Mouse (Mus musculus): ENCODE results near the gene Eci1. TPM values are rescaled to one million over a fixed set of nuclear protein-coding genes. Genes with fewer than 3 reads are reported as not detected.
"Not testable (repeated sequence)": the region's sequence is repeated elsewhere in the genome, so short reads cannot be mapped to it uniquely, and the experiment has no call there.

Gene Eci1
- polyA plus RNA-seq, 1 experiment from 2014 or later = 157 TPM

DNA sequence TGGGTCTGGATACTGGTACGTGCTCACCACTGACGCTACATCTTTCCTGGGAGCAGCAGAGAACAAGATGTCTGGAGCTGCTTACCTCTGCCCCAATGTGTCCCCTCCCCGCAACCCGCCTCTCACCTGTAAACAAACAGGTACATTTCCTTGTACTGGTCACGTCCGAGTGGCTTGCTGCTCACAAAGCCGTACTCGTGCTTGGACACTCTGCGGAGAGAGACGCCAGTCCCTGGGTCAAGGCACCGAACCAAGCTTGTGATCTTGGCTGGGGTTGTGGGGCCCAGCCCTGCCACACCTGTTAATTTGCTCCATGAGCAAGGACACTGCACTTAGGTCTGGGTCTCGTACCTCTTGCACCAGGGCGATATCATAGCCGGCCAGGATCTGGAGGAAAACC, 15.7 kb downstream of the Eci1 start:
- WGBS = 90% methylated on average over 14 of the region's 14 CpGs
- Histone ChIP-seq H3K4me2 (no peak overlapping the region), H3K4me3 (replicated peaks) (no peak overlapping the region), H3K27ac (no peak overlapping the region; the same call in 1 of the 2 replicates), H3K27me3 (replicated peaks) (no peaks in the 10 kb centered on the region), H3K4me1 (no peaks in the 10 kb centered on the region), H3K9ac (no peak overlapping the region), H3K36me3 (peaks cover 65% of the 10 kb centered on the region), H3K9me3 (no peaks in the 10 kb centered on the region)
- no peak for ATAC-seq (ENCODE audit: insufficient read depth, low FRiP score, low read depth)

DNA sequence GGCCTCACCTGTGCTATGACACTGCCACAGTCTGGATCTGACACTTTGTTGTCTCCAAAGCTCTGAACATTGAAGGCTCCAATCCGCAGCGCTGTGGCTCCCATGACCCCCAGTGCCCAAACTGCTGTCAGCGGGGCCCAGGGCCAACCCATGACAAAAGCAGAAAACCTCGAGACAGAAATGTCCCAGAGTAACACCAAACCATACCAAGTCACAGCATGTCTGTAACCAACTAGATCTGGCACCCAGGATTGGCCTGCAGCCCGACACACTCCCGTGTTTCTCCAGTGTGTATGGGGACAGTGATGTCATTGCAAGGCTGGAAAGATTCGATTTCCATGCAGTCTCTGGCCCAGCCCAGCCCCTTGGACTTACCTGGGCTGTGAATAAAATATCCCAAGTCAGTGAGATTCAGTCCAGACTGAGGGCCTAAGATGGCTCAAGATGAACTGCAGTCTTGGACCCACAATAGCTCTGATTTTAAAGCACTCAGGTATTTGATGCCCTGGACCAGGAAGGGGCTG, 16.3 kb downstream of the Eci1 start, which contains the start of gene Dnase1l2:
TSS of gene Dnase1l2 (minus strand) at position 474 of the 524 bp plus-strand sequence.
- H3K4me1 ChIP-seq = no peaks in the 10 kb centered on the region
- H3K36me3 ChIP-seq = peaks cover 60% of the 10 kb centered on the region
- H3K4me3 ChIP-seq (replicated peaks) = no peak within 1 kb of the TSS
- no peak for ATAC-seq (ENCODE audit: insufficient read depth, low FRiP score, low read depth)
- WGBS = 75% methylated on average over 7 of the region's 7 CpGs
- H3K4me2 ChIP-seq = no peak within 1 kb of the TSS
- H3K27me3 ChIP-seq (replicated peaks) = no peaks in the 10 kb centered on the region
- H3K9ac ChIP-seq = no peak within 1 kb of the TSS
- H3K27ac ChIP-seq = no peak within 1 kb of the TSS; the same call in 1 of the 2 replicates
- no peaks in the 10 kb centered on the region for H3K9me3 ChIP-seq

DNA sequence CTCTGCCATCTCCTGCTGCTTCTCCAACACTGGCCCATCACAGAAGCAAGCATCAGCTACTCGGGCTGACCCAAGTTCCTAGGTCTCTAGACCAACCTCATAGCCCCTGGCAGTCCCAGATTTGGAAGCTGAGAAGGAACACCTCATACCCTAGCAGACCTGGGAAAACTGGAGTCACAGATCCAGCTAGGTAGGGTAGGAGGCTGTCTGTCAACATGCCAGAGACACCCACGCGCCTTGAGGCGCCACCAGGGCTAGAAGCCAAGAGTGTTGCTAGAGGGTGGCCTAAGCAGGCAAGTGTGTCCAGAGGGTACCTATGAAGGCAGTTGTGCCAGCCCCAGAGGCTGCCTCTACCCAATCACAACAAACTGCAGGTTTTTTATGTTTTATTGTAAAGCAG, 17.0 kb downstream of the Eci1 start:
- Histone ChIP-seq H3K27ac (no peak overlapping the region), H3K4me2 (no peak overlapping the region), H3K27me3 (replicated peaks) (no peaks in the 10 kb centered on the region), H3K4me3 (replicated peaks) (no peak overlapping the region), H3K36me3 (peaks cover 62% of the 10 kb centered on the region), H3K4me1 (no peaks in the 10 kb centered on the region), H3K9ac (no peak overlapping the region), H3K9me3 (no peaks in the 10 kb centered on the region)
- 88% methylated on average over 4 of the region's 4 CpGs for WGBS
- no peak for ATAC-seq (ENCODE audit: insufficient read depth, low FRiP score, low read depth)

DNA sequence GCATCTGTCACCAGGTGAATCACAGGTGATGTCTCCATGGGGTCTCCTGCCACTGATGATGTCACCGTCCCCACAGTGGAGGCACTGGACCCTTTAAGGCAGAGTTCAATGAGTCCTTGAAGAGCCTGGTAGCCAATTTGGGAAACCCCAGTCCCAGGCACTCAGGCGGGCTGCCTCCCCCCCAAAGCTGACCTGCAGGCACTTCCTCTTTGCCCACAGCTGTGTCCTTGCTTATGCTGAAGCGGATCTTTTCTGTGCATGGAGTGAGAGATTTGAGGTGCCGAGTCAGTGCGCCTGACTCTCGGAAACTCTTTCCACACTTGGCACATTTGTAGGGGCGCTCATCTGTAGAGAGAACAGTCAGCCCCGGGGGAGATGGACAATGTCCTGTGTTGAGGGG, 20.1 kb downstream of the Eci1 start:
- WGBS = 93% methylated on average over 8 of the region's 8 CpGs

DNA sequence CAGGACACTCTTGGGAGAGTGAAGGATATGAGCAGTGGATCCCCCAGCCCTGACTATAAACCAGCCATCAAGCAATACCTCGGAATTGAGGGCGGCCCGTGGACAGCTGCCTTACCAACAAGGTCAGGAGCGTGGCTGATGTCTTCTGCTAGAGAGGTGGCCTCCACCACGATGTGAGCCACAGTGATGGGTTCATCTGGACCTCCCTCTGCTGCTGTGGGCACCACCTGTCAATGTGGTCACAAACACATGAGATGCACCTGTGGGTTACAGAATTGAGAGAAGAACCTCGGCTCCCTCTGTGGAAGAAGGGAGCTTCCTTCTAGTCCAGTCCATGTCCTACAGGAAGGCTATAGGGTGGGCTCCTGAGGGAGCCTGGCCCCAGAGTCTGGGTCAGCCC, 23.1 kb downstream of the Eci1 start:
- Histone ChIP-seq H3K9ac (no peak overlapping the region), H3K4me2 (no peak overlapping the region), H3K9me3 (no peaks in the 10 kb centered on the region), H3K27me3 (replicated peaks) (no peaks in the 10 kb centered on the region), H3K27ac (no peak overlapping the region), H3K36me3 (peaks cover 50% of the 10 kb centered on the region), H3K4me1 (peaks cover 10% of the 10 kb centered on the region; the same call in 1 of the 2 replicates), H3K4me3 (replicated peaks) (no peak overlapping the region)
- ATAC-seq (ENCODE audit: insufficient read depth, low FRiP score, low read depth) = no peak
- 85% methylated on average over 6 of the region's 6 CpGs for WGBS

More for the DNA sequence above, 20.1 kb downstream of the Eci1 start:
- no peaks in the 10 kb centered on the region for H3K4me1 ChIP-seq
- no peaks in the 10 kb centered on the region for H3K27me3 ChIP-seq (replicated peaks)
- H3K4me3 ChIP-seq (replicated peaks) = no peak overlapping the region
- peaks cover 67% of the 10 kb centered on the region for H3K36me3 ChIP-seq
- H3K9me3 ChIP-seq = no peaks in the 10 kb centered on the region
- H3K27ac ChIP-seq = no peak overlapping the region
- no peak for ATAC-seq (ENCODE audit: insufficient read depth, low FRiP score, low read depth)
- H3K4me2 ChIP-seq = no peak overlapping the region
- no peak overlapping the region for H3K9ac ChIP-seq

GRCm38 (mm10) chr17:24451220-24451619, 24.8 kb downstream of the Eci1 start:
- WGBS = 92% methylated on average over 6 of the region's 6 CpGs
- H3K27me3 ChIP-seq (replicated peaks) = no peaks in the 10 kb centered on the region
- no peak overlapping the region for H3K4me3 ChIP-seq (replicated peaks)
- no peak overlapping the region for H3K4me2 ChIP-seq
- H3K27ac ChIP-seq = no peak overlapping the region
- H3K4me1 ChIP-seq = peaks cover 15% of the 10 kb centered on the region
- no peak for ATAC-seq (ENCODE audit: insufficient read depth, low FRiP score, low read depth)
- H3K9me3 ChIP-seq = no peaks in the 10 kb centered on the region
- H3K36me3 ChIP-seq = peaks cover 38% of the 10 kb centered on the region
- H3K9ac ChIP-seq = no peak overlapping the region

DNA sequence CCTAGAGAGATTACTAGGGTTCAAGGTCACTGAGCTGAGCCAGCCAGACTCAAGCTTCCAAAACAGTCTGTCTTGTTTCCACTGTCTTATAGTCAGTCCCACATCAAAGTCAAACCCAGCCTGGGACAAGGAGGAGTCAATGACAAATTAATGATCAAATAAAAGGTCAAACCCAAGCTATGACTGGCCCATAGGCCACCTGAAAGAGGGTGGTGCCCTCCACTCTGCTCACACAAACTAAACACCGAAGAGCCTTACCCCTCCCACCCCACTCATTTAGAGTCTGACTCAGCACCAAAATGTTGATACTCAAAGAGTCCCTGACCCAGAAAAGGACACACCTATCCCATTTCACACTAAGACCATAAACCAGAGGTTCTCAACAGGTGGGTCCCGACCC, 26.9 kb downstream of the Eci1 start:
- H3K4me1 ChIP-seq = peaks cover 15% of the 10 kb centered on the region
- peaks cover 25% of the 10 kb centered on the region for H3K36me3 ChIP-seq
- H3K4me2 ChIP-seq = peak overlapping the region; percentile 69; the same call in 1 of the 2 replicates
- no peak overlapping the region for H3K4me3 ChIP-seq (replicated peaks)
- H3K27me3 ChIP-seq (replicated peaks) = no peaks in the 10 kb centered on the region
- ATAC-seq (ENCODE audit: insufficient read depth, low FRiP score, low read depth) = no peak
- H3K9ac ChIP-seq = no peak overlapping the region
- 66% methylated on average over 2 of the region's 2 CpGs for WGBS
- no peak overlapping the region for H3K27ac ChIP-seq
- no peaks in the 10 kb centered on the region for H3K9me3 ChIP-seq

DNA sequence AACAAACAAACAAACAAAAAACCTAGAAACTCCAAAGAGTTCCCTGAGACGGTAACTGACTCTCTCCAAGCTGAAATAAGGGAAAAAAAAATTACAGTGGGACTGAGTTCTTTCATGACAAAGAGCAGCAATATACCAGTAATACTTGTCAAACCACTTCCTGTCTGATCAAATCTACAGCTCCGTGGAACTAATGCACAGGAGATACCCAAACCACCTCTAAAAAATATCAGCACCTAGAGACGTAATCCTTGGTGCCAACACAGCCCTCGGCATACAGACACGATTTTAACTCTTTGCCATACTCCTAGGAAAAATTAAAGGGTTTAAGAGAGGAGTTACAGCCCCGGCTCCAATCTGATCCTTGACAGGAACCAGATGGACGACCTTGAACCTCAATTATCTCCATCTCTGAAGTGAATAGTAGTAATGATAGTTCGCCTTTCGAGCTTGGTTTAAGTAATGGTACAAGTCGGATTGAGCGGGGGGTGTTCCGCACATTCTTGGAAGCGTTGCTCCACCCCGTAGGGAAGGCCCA, 27.8 kb downstream of the Eci1 start:
- Histone ChIP-seq H3K9ac (peak overlapping the region; percentile 97; the same call in 1 of the 2 replicates), H3K36me3 (peaks cover 17% of the 10 kb centered on the region), H3K27me3 (replicated peaks) (no peaks in the 10 kb centered on the region), H3K4me3 (replicated peaks) (peak overlapping the region; percentile 93), H3K9me3 (no peaks in the 10 kb centered on the region), H3K4me2 (peak overlapping the region; percentile 69), H3K4me1 (peaks cover 15% of the 10 kb centered on the region), H3K27ac (peak overlapping the region; percentile 99)
- ATAC-seq (ENCODE audit: insufficient read depth, low FRiP score, low read depth) = no peak
- WGBS = 1% methylated on average over 14 of the region's 14 CpGs

- Histone ChIP-seq H3K4me2 (peak overlapping the region; percentile 69), H3K4me1 (peaks cover 15% of the 10 kb centered on the region), H3K36me3 (peaks cover 10% of the 10 kb centered on the region), H3K9ac (peak overlapping the region; percentile 97), H3K27ac (peak overlapping the region; percentile 99), H3K4me3 (replicated peaks) (peak overlapping the region; percentile 93), H3K27me3 (replicated peaks) (no peaks in the 10 kb centered on the region), H3K9me3 (no peaks in the 10 kb centered on the region)
- WGBS = under 1% methylated on average over 67 of the region's 67 CpGs
- ATAC-seq (ENCODE audit: insufficient read depth, low FRiP score, low read depth) = peak; percentile 94
Measured at GRCm38 (mm10) chr17:24454756-24455522, 28.5 kb downstream of the Eci1 start.

DNA sequence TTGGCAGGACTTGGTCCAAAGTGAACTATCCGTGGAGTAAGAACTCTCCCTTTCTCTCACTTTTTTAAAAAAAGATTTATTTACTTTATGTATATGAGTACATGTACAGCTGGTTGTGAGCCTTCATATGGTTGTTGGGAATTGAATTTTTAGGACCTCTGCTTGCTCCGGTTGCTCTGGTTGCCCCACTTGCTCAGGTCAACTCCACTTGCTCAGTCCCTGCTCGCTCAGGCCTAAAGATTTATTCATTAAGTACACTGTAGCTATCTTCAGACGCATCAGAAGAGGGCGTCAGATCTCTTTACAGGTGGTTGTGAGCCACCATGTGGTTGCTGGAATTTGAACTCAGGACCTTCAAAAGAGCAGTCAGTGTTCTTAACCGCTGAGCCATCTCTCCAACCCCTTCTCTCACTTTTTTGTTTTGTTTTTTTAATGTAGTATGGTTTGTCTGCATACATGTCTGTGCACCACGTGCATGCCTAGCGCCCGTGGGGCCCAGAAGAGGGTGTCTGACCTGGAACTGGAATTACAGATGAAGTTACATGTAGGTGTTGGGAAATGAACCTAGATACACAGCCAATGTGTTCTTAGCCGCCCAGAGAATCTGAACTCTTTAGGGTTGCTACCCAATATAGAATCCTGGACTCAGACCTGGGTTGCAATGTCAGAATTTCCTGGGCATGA, 29.2 kb downstream of the Eci1 start:
- Histone ChIP-seq H3K4me3 (replicated peaks) (peak overlapping the region; percentile 93), H3K27ac (peak overlapping the region; percentile 65), H3K4me1 (peaks cover 15% of the 10 kb centered on the region), H3K4me2 (peak overlapping the region; percentile 42)
- not testable (repeated sequence) for H3K36me3 ChIP-seq; H3K9me3 ChIP-seq; H3K27me3 ChIP-seq (replicated peaks); H3K9ac ChIP-seq
- 47% methylated on average over 10 of the region's 10 CpGs for WGBS
- peak; percentile 4; the same call in 1 of the 2 replicates for ATAC-seq (ENCODE audit: insufficient read depth, low FRiP score, low read depth)

- WGBS = 73% methylated on average over 2 of the region's 2 CpGs
- no peaks in the 10 kb centered on the region for H3K4me1 ChIP-seq
- H3K9me3 ChIP-seq = no peaks in the 10 kb centered on the region
- ATAC-seq (ENCODE audit: insufficient read depth, low FRiP score, low read depth) = no peak
- H3K4me2 ChIP-seq = no peak overlapping the region
- no peak overlapping the region for H3K27ac ChIP-seq
- no peak overlapping the region for H3K9ac ChIP-seq
- no peak overlapping the region for H3K4me3 ChIP-seq (replicated peaks)
- H3K36me3 ChIP-seq = no peaks in the 10 kb centered on the region
- H3K27me3 ChIP-seq (replicated peaks) = no peaks in the 10 kb centered on the region
Measured at GRCm38 (mm10) chr17:24461580-24461979, 35.1 kb downstream of the Eci1 start.

DNA sequence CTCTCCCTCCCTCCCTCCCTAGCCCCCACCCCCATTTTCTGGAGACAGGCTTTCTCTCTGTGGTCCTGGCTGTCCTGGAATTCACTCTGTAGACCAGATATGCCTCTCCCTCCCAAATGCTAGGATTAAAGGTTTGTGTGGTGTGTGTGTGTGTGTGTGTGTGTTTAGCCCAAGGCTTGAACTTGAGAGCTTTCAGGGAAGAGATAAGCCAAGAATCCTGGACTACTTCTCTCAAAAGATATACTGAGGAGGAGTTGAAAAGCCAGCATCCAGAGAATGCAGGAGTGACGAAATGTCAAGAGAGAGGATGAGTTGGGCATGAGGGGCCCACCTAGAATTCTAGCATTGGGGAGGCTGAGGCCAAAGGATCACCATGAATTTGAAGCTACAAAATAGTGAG, 36.5 kb downstream of the Eci1 start:
- WGBS = 81% methylated on average over 1 of the region's 1 CpGs
- H3K4me1 ChIP-seq = no peaks in the 10 kb centered on the region
- H3K9me3 ChIP-seq = no peaks in the 10 kb centered on the region
- no peak overlapping the region for H3K4me2 ChIP-seq
- H3K27ac ChIP-seq = no peak overlapping the region
- ATAC-seq (ENCODE audit: insufficient read depth, low FRiP score, low read depth) = no peak
- H3K9ac ChIP-seq = no peak overlapping the region
- H3K4me3 ChIP-seq (replicated peaks) = no peak overlapping the region
- no peaks in the 10 kb centered on the region for H3K36me3 ChIP-seq
- no peaks in the 10 kb centered on the region for H3K27me3 ChIP-seq (replicated peaks)

Data from stomach, embryonic 15.5 days (tissue).